Mouse (Mus musculus) olfactory bulb, adult 2 months (tissue): ENCODE results near the gene Mrpl53. TPM values are rescaled to one million over a fixed set of nuclear protein-coding genes. Genes with fewer than 3 reads are reported as not detected.

Experiments used
- H3K27ac ChIP-seq: fragments of 200-500 bp; 2 replicates; pipeline ENCODE4 v1.5.1; 2012; ENCODE audit warnings: low read depth, low read length; ENCODE audit not compliant: insufficient read depth
- H3K4me1 ChIP-seq: fragments of 200-500 bp; 2 replicates; pipeline ENCODE4 v1.6.1; 2012; ENCODE audit warnings: low read length; ENCODE audit not compliant: control insufficient read depth, insufficient read depth
- H3K4me3 ChIP-seq: fragments of 200-500 bp; 2 replicates; pipeline ENCODE4 v1.5.1; 2012; ENCODE audit warnings: mild to moderate bottlenecking, low read depth, low read length, moderate library complexity; ENCODE audit not compliant: insufficient read depth
- CTCF ChIP-seq: fragments of 200-500 bp; IDR thresholded peaks from 2 replicates; pipeline ENCODE4 v1.5.1; 2012; ENCODE audit warnings: low read depth, mild to moderate bottlenecking, low read length, moderate library complexity; ENCODE audit not compliant: insufficient read depth
- POLR2A ChIP-seq: fragments of 200-500 bp; IDR thresholded peaks from 2 replicates; pipeline ENCODE4 v1.6.1; 2012; ENCODE audit warnings: mild to moderate bottlenecking, low read depth, low read length, moderate library complexity; ENCODE audit not compliant: insufficient read depth
- WGBS: fragments of 180-500 bp; shearing (Covaris S2); methylation state at CpG from one replicate; pipeline ENCODE4 v1.1.7; 2018; 5-methylcytosine and 5-hydroxymethylcytosine counted together
- polyA plus RNA-seq: library from polyadenylated mRNA; stranded (reverse); fragments of >200 nt; gene quantifications from 2 replicates; pipeline ENCODE4 v1.2.4, GENCODE M21; 2012; ENCODE audit warnings: low replicate concordance; ENCODE audit not compliant: missing spikeins, insufficient read depth, insufficient read length

The Mrpl53 gene
- polyA plus RNA-seq, 1 experiment: not detected

DNA sequence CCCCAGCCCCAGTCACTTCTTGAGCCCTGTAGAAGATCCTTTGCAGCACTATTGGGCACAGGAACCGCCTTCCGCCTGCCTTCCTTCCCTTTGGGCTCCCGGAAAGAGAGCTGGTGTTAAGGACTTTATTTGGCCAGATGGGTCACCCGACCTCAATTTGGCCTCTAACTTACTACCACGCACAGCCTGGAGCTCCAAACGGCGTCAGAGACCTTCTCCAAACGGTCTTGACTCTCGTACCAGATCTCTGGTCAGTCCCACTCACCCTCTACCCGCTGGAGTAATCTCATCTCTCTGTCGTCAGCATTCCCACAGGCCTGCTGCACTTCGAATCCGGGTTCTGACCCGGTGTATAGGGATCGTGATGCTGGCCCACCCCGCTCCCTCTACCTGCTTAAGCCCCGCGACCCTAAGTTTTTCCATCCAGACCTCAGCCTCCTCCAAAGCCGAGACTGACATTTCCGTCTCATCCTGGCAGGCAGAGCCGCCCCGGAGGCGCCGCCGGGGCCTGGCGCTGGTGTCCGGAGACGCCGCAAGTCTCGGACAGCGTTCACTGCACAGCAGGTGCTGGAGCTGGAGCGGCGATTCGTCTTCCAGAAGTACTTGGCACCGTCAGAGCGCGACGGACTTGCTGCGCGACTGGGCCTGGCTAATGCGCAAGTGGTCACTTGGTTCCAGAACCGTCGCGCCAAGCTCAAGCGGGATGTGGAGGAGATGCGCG, 21.5 kb upstream of the Mrpl53 start:
- Histone ChIP-seq H3K27ac (no peak overlapping the region), H3K4me3 (no peak overlapping the region), H3K4me1 (peaks cover 12% of the 10 kb centered on the region; the same call in 1 of the 2 replicates)
- 4% methylated on average over 47 of the region's 47 CpGs for WGBS
- no peak for TF ChIP-seq POLR2A
- no peak for TF ChIP-seq CTCF

- H3K4me3 ChIP-seq: no peak overlapping the region
- 14% methylated on average over 9 of the region's 9 CpGs for WGBS
- TF ChIP-seq POLR2A (no peak), CTCF (no peak)
- H3K4me1 ChIP-seq: peaks cover 12% of the 10 kb centered on the region; the same call in 1 of the 2 replicates
- no peak overlapping the region for H3K27ac ChIP-seq
These were observed 20.9 kb upstream of the Mrpl53 start for GRCm38 (mm10) chr6:83087926-83088260.

GRCm38 (mm10) chr6:83092416-83093127, 16.3 kb upstream of the Mrpl53 start:
- H3K4me3 ChIP-seq: no peak overlapping the region
- H3K4me1 ChIP-seq: peaks cover 3% of the 10 kb centered on the region; the same call in 1 of the 2 replicates
- WGBS: 37% methylated on average over 6 of the region's 6 CpGs
- TF ChIP-seq CTCF (no peak), POLR2A (no peak)
- no peak overlapping the region for H3K27ac ChIP-seq

GRCm38 (mm10) chr6:83095968-83096367, 12.9 kb upstream of the Mrpl53 start:
- TF ChIP-seq POLR2A: no peak
- no peak for TF ChIP-seq CTCF
- Histone ChIP-seq H3K4me1 (no peaks in the 10 kb centered on the region), H3K4me3 (no peak overlapping the region), H3K27ac (no peak overlapping the region)
- WGBS: 49% methylated on average over 6 of the region's 6 CpGs

- H3K4me3 ChIP-seq: no peak overlapping the region
- 56% methylated on average over 2 of the region's 2 CpGs for WGBS
- no peak for TF ChIP-seq CTCF
- no peak for TF ChIP-seq POLR2A
These were observed 10.4 kb upstream of the Mrpl53 start for GRCm38 (mm10) chr6:83098411-83098810.

DNA sequence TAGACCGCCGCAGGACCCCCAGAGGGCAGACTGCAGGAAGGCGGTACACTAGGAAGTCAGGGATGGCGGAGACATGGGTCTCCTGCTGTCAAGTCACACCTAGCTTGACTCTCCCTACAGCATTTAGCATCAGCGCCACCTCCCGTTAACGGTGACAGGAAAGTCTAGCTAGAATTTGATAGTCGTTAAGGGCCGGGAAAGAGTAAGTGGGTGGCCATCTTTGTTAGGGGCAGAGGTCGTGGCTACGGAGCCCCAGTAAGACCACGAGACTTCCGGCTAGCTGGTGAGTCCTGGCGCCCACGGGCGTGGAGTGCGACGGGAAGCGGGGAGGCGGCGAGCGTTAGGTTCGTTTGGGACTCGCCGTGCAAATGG, 7.5 kb upstream of the Mrpl53 start, which contains the start of the genes Ccdc142 and Gm42688:
Ccdc142 (plus strand) TSS at position 286 of the 372 bp plus-strand sequence.
Gm42688 (plus strand) TSS at position 302 of the 372 bp plus-strand sequence.
- H3K4me3 ChIP-seq: peak within 1 kb of the TSS; percentile 70
- H3K27ac ChIP-seq: 0 out of 2 replicates have a peak within 1 kb of the TSS, but pooled peaks have one; percentile 10
- no peak for TF ChIP-seq POLR2A
- TF ChIP-seq CTCF: no peak
- peaks cover 18% of the 10 kb centered on the region for H3K4me1 ChIP-seq
- under 1% methylated on average over 25 of the region's 25 CpGs for WGBS

More at GRCm38 (mm10) chr6:83098411-83098810, 10.4 kb upstream of the Mrpl53 start:
- Histone ChIP-seq H3K4me1 (peaks cover 16% of the 10 kb centered on the region), H3K27ac (no peak overlapping the region)

GRCm38 (mm10) chr6:83101688-83102556, 6.9 kb upstream of the Mrpl53 start:
- under 1% methylated on average over 74 of the region's 74 CpGs for WGBS
- TF ChIP-seq POLR2A: 0 out of 2 replicates have a peak, but pooled peaks have one; percentile 12
- peak; percentile 20; the same call in 1 of the 2 replicates for TF ChIP-seq CTCF
- peaks cover 18% of the 10 kb centered on the region for H3K4me1 ChIP-seq
- peak overlapping the region; percentile 70 for H3K4me3 ChIP-seq
- 0 out of 2 replicates have a peak overlapping the region, but pooled peaks have one; percentile 10 for H3K27ac ChIP-seq

GRCm38 (mm10) chr6:83103130-83103650, 5.7 kb upstream of the Mrpl53 start:
- Histone ChIP-seq H3K4me3 (peak overlapping the region; percentile 70; the same call in 1 of the 2 replicates), H3K4me1 (peaks cover 27% of the 10 kb centered on the region), H3K27ac (no peak overlapping the region)
- TF ChIP-seq POLR2A (no peak), CTCF (no peak)
- 61% methylated on average over 11 of the region's 11 CpGs for WGBS

GRCm38 (mm10) chr6:83104158-83104557, 4.7 kb upstream of the Mrpl53 start:
- Histone ChIP-seq H3K4me3 (no peak overlapping the region), H3K4me1 (peaks cover 27% of the 10 kb centered on the region), H3K27ac (no peak overlapping the region)
- no peak for TF ChIP-seq CTCF
- no peak for TF ChIP-seq POLR2A
- 52% methylated on average over 4 of the region's 4 CpGs for WGBS
